Mouse (Mus musculus) kidney, postnatal 0 days (tissue): ENCODE results near the gene Fstl5. TPM values are rescaled to one million over a fixed set of nuclear protein-coding genes. Genes with fewer than 3 reads are reported as not detected.

ENCODE experiments used
- ATAC-seq: fragments of 200-750 bp; cut with Nextera tagmentation; replicated peaks from 2 replicates; pipeline ENCODE4 v1.8.0; 2017; ENCODE audit warnings: low read depth, moderate number of reproducible peaks, moderate TSS enrichment, moderate library complexity; ENCODE audit not compliant: low FRiP score
- DNase-seq: peaks from one replicate; pipeline ENCODE4 v3.0.0-alpha.2; 2016; ENCODE audit warnings: low spot score
- H3K27ac ChIP-seq: fragments of 300-500 bp; sonication (generic); 2 replicates; pipeline ENCODE4 v1.5.1; 2014; ENCODE audit warnings: mild to moderate bottlenecking
- H3K27me3 ChIP-seq: fragments of 300-500 bp; sonication (generic); 2 replicates; pipeline ENCODE4 v1.6.1; 2014; ENCODE audit warnings: low read length, mixed read lengths; ENCODE audit not compliant: insufficient read depth
- H3K36me3 ChIP-seq: fragments of 300-500 bp; sonication (generic); 2 replicates; pipeline ENCODE4 v1.6.1; 2014; ENCODE audit warnings: low read length, mixed read lengths; ENCODE audit not compliant: insufficient read depth
- H3K4me1 ChIP-seq: fragments of 300-500 bp; sonication (generic); replicated peaks from 2 replicates; pipeline ENCODE4 v1.6.1; 2014; ENCODE audit warnings: antibody characterized with exemption, low read length, mixed read lengths; ENCODE audit not compliant: insufficient read depth
- H3K4me2 ChIP-seq: fragments of 300-500 bp; sonication (generic); 2 replicates; pipeline ENCODE4 v1.6.1; 2014; ENCODE audit warnings: mild to moderate bottlenecking, low read length, moderate library complexity, mixed read lengths
- H3K4me3 ChIP-seq: fragments of 300-500 bp; sonication (generic); replicated peaks from 2 replicates; pipeline ENCODE4 v1.5.1; 2014; ENCODE audit warnings: low read depth, low read length
- H3K9ac ChIP-seq: fragments of 300-500 bp; sonication (generic); 2 replicates; pipeline ENCODE4 v1.6.1; 2014; ENCODE audit warnings: low read depth, low read length
- H3K9me3 ChIP-seq: fragments of 300-500 bp; sonication (generic); replicated peaks from 2 replicates; pipeline ENCODE4 v1.6.1; 2016; ENCODE audit warnings: low read length, inconsistent platforms, mixed read lengths
- CTCF ChIP-seq: IDR thresholded peaks from 2 replicates; pipeline ENCODE4 v1.5.1; 2016; ENCODE audit warnings: antibody characterized with exemption, low read depth, mild to moderate bottlenecking, moderate library complexity
- WGBS: fragments of 180-500 bp; shearing (Covaris S2); extraction: QIAGEN DNeasy Blood & Tissue Kit; methylation state at CpG from one replicate; pipeline ENCODE4 v1.1.7; 2014; 5-methylcytosine and 5-hydroxymethylcytosine counted together
- polyA plus RNA-seq: library from polyadenylated mRNA; unstranded; fragments of >200 nt; fragmentation: Nextera tagmentation; extraction: Ambion mirVana; gene quantifications from 2 replicates; pipeline ENCODE4 v1.2.1, GENCODE M21; 2015

Fstl5 gene
- not detected in 2 replicates for polyA plus RNA-seq

DNA sequence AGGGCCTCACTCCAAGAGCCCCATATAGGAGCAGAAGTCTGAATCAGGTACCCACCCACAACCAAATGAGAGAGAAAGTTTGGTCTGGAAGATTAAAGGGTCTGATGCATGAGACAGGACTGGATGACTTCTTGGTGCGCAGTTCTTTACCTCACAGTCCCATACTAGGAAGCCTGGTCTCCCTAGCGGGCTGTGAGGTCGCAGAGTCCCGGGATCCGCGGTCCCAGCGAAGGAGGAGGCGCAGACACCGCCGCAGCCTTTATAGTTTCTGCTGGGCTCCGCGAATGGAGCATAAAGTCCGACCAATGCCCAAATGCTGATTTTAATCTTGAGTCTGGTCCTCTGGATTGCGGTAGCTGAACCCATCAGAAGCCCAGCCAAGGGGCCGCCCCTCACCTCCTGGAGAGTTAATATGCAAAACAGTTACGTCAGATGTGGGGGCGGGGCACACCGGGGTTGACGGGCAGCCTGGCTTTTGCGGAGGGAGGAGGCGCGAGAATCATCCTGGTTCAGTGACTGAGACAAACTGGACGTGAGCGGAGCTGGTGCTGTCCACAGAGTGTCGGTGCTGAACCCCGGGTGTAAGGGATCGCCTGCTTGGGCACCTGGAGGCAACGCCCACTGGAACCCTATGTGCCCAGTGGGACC, at the start of gene Fstl5:
Fstl5 (plus strand) TSS at position 211 of the 648 bp plus-strand sequence.
- ATAC-seq, result peak; percentile 93
- no peak for TF ChIP-seq CTCF
- Histone ChIP-seq H3K4me1 (no peaks in the 10 kb centered on the region), H3K4me3 (peak within 1 kb of the TSS; percentile 21; the same call in 1 of the 2 replicates), H3K9me3 (no peaks in the 10 kb centered on the region), H3K27ac (no peak within 1 kb of the TSS), H3K27me3 (no peaks in the 10 kb centered on the region), H3K36me3 (no peaks in the 10 kb centered on the region), H3K9ac (no peak within 1 kb of the TSS), H3K4me2 (peak within 1 kb of the TSS; percentile 58)
- peak; percentile 79 for DNase-seq
- WGBS, result 1% methylated on average over 28 of the region's 28 CpGs

DNA sequence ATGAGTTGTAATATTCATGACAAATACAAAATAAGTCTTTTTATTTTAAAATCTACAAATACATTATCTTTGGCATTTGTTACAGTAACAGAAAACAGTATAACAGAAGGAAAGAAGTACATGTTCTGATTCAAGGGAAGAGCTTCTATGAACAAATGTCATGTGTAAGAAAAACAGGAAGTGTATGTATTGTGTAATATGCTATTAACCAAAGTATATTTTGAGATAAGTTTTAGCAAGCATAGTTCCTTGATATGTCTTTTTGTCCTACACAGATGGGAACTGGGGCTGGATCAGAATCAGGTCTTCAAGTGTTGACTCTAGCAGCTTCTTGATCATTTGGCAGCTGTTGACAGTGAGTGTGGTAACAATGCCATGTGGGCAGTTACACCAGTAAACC, 48.5 kb upstream of the Fstl5 start:
- TF ChIP-seq CTCF, result no peak
- ATAC-seq, result no peak
- no peak overlapping the region for H3K4me3 ChIP-seq

GRCm38 (mm10) chr3:76051124-76051523, 22.9 kb upstream of the Fstl5 start:
- 72% methylated on average over 3 of the region's 3 CpGs for WGBS
- no peak for ATAC-seq

More for the DNA sequence above, 48.5 kb upstream of the Fstl5 start:
- DNase-seq, result no peak
- Histone ChIP-seq H3K36me3 (no peaks in the 10 kb centered on the region), H3K9ac (no peak overlapping the region), H3K4me2 (no peak overlapping the region), H3K27ac (no peak overlapping the region), H3K27me3 (no peaks in the 10 kb centered on the region), H3K9me3 (no peaks in the 10 kb centered on the region), H3K4me1 (no peaks in the 10 kb centered on the region)

GRCm38 (mm10) chr3:76061996-76062395, 12.1 kb upstream of the Fstl5 start:
- Histone ChIP-seq H3K27me3 (no peaks in the 10 kb centered on the region), H3K4me2 (no peak overlapping the region), H3K4me1 (no peaks in the 10 kb centered on the region), H3K4me3 (no peak overlapping the region), H3K27ac (no peak overlapping the region), H3K36me3 (no peaks in the 10 kb centered on the region), H3K9me3 (no peaks in the 10 kb centered on the region), H3K9ac (no peak overlapping the region)
- no peak for ATAC-seq
- no peak for DNase-seq
- 94% methylated on average over 1 of the region's 1 CpGs for WGBS
- TF ChIP-seq CTCF, result no peak

More at GRCm38 (mm10) chr3:76051124-76051523, 22.9 kb upstream of the Fstl5 start:
- Histone ChIP-seq H3K4me2 (no peak overlapping the region), H3K4me3 (no peak overlapping the region), H3K27ac (no peak overlapping the region), H3K4me1 (no peaks in the 10 kb centered on the region), H3K27me3 (no peaks in the 10 kb centered on the region), H3K36me3 (no peaks in the 10 kb centered on the region), H3K9ac (no peak overlapping the region), H3K9me3 (no peaks in the 10 kb centered on the region)
- no peak for DNase-seq
- TF ChIP-seq CTCF, result no peak

DNA sequence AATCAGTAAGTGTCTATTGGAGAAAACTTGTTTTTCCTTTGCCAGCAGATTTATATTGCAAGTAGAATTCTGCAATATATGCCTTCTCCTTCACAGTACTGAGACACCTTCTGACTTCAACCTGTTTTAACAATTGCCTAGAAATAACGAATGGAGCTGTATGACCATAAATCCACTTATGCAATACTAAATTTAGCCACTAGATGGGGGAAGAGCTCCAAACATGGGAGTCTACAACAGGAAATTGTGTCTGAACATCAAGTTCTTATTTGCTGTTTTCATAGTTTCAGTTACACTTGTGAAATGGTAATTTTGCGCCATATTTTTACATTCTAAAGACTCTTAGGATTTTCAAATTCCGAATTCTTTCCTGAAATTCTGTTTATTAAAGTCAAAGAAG, 6.2 kb upstream of the Fstl5 start:
- Histone ChIP-seq H3K27ac (no peak overlapping the region), H3K4me3 (no peak overlapping the region), H3K27me3 (no peaks in the 10 kb centered on the region), H3K9me3 (no peaks in the 10 kb centered on the region), H3K4me2 (no peak overlapping the region), H3K9ac (no peak overlapping the region), H3K4me1 (no peaks in the 10 kb centered on the region), H3K36me3 (no peaks in the 10 kb centered on the region)
- WGBS, result 2% methylated on average over 3 of the region's 3 CpGs
- DNase-seq (peak; percentile 86), ATAC-seq (no peak)
- peak; percentile 97 for TF ChIP-seq CTCF

- no peak for ATAC-seq
- Histone ChIP-seq H3K4me2 (no peak overlapping the region), H3K27me3 (no peaks in the 10 kb centered on the region), H3K9me3 (no peaks in the 10 kb centered on the region), H3K4me1 (no peaks in the 10 kb centered on the region), H3K27ac (no peak overlapping the region), H3K36me3 (no peaks in the 10 kb centered on the region), H3K9ac (no peak overlapping the region), H3K4me3 (no peak overlapping the region)
- no peak for DNase-seq
- WGBS, result 51% methylated on average over 7 of the region's 7 CpGs
- no peak for TF ChIP-seq CTCF
These were observed 1.2 kb upstream of the Fstl5 start for GRCm38 (mm10) chr3:76072826-76073225.

GRCm38 (mm10) chr3:76140445-76140844, 66.4 kb downstream of the Fstl5 start:
- Histone ChIP-seq H3K4me1 (no peaks in the 10 kb centered on the region), H3K36me3 (no peaks in the 10 kb centered on the region), H3K9ac (no peak overlapping the region), H3K27me3 (no peaks in the 10 kb centered on the region), H3K4me2 (no peak overlapping the region), H3K9me3 (no peaks in the 10 kb centered on the region), H3K4me3 (no peak overlapping the region), H3K27ac (no peak overlapping the region)
- 93% methylated on average over 1 of the region's 1 CpGs for WGBS
- TF ChIP-seq CTCF, result no peak
- ATAC-seq (no peak), DNase-seq (no peak)
